Mouse (Mus musculus) lung, embryonic 16.5 days (tissue): ENCODE data around the gene Rnf207. TPM values are rescaled to one million over a fixed set of nuclear protein-coding genes. Genes with fewer than 3 reads are reported as not detected.

Experiments used
- ATAC-seq: fragments of 200-750 bp; cut with Nextera tagmentation; 2 replicates; pipeline ENCODE4 v1.8.0; 2017; ENCODE audit warnings: low read depth, mild to moderate bottlenecking, moderate library complexity
- H3K27ac ChIP-seq: fragments of 300-500 bp; sonication (generic); 2 replicates; pipeline ENCODE4 v1.5.1; 2014; ENCODE audit warnings: mild to moderate bottlenecking, control low read depth, low read length
- H3K27me3 ChIP-seq: fragments of 300-500 bp; sonication (generic); 2 replicates; pipeline ENCODE4 v1.6.1; 2014; ENCODE audit warnings: low read depth, low read length, mixed read lengths; ENCODE audit not compliant: control insufficient read depth, insufficient read depth
- H3K36me3 ChIP-seq: fragments of 300-500 bp; sonication (generic); 2 replicates; pipeline ENCODE4 v1.6.1; 2014; ENCODE audit warnings: low read length; ENCODE audit not compliant: control insufficient read depth, insufficient read depth
- H3K4me1 ChIP-seq: fragments of 300-500 bp; sonication (generic); replicated peaks from 2 replicates; pipeline ENCODE4 v1.6.1; 2014; ENCODE audit warnings: low read length, mixed read lengths; ENCODE audit not compliant: control insufficient read depth, insufficient read depth
- H3K4me2 ChIP-seq: fragments of 300-500 bp; sonication (generic); 2 replicates; pipeline ENCODE4 v1.6.1; 2014; ENCODE audit warnings: low read depth, low read length, control low read depth
- H3K4me3 ChIP-seq: fragments of 300-500 bp; sonication (generic); 2 replicates; pipeline ENCODE4 v1.5.1; 2014; ENCODE audit warnings: mild to moderate bottlenecking, low read length, control low read depth
- H3K9ac ChIP-seq: fragments of 300-500 bp; sonication (generic); 2 replicates; pipeline ENCODE4 v1.6.1; 2014; ENCODE audit warnings: low read length, control low read depth
- H3K9me3 ChIP-seq: fragments of 300-500 bp; sonication (generic); 2 replicates; pipeline ENCODE4 v1.6.1; 2016; ENCODE audit warnings: low read length; ENCODE audit not compliant: control insufficient read depth
- WGBS: fragments of 180-500 bp; shearing (Covaris S2); extraction: QIAGEN DNeasy Blood & Tissue Kit; methylation state at CpG from one replicate; pipeline ENCODE4 v1.1.7; 2014; 5-methylcytosine and 5-hydroxymethylcytosine counted together
- polyA plus RNA-seq: library from polyadenylated mRNA; unstranded; fragments of >200 nt; fragmentation: Nextera tagmentation; extraction: Ambion mirVana; gene quantifications from 2 replicates; pipeline ENCODE4 v1.2.1, GENCODE M21; 2015

Rnf207 gene
- polyA plus RNA-seq, 1 experiment from 2014 or later = 2.5 TPM

- peaks cover 18% of the 10 kb centered on the region for H3K4me1 ChIP-seq
- ATAC-seq = no peak
- H3K27ac ChIP-seq = no peak overlapping the region
- H3K36me3 ChIP-seq = no peaks in the 10 kb centered on the region
- peak overlapping the region; percentile 18; the same call in 1 of the 2 replicates for H3K9ac ChIP-seq
- WGBS = 1% methylated on average over 43 of the region's 43 CpGs
- H3K4me3 ChIP-seq = peak overlapping the region; percentile 31
- no peaks in the 10 kb centered on the region for H3K9me3 ChIP-seq
- H3K27me3 ChIP-seq = peaks cover 70% of the 10 kb centered on the region
- H3K4me2 ChIP-seq = peak overlapping the region; percentile 47
These were observed 3.1 kb downstream of the Rnf207 start for GRCm38 (mm10) chr4:152315498-152316213.

- Histone ChIP-seq H3K4me2 (peak overlapping the region; percentile 62; the same call in 1 of the 2 replicates), H3K4me1 (peaks cover 18% of the 10 kb centered on the region), H3K9ac (no peak overlapping the region), H3K27me3 (peaks cover 70% of the 10 kb centered on the region), H3K4me3 (no peak overlapping the region; the same call in 1 of the 2 replicates), H3K36me3 (no peaks in the 10 kb centered on the region), H3K9me3 (no peaks in the 10 kb centered on the region), H3K27ac (no peak overlapping the region)
- no peak for ATAC-seq
These were observed 4.9 kb downstream of the Rnf207 start for GRCm38 (mm10) chr4:152313934-152314333.

- under 1% methylated on average over 29 of the region's 29 CpGs for WGBS
- ATAC-seq = peak; percentile 65
- H3K9me3 ChIP-seq = no peaks in the 10 kb centered on the region
- H3K27me3 ChIP-seq = peaks cover 67% of the 10 kb centered on the region
- H3K4me3 ChIP-seq = peak overlapping the region; percentile 39
- H3K4me1 ChIP-seq = peaks cover 15% of the 10 kb centered on the region
- no peak overlapping the region for H3K27ac ChIP-seq
- 0 out of 2 replicates have a peak overlapping the region, but pooled peaks have one; percentile 30 for H3K9ac ChIP-seq
- peak overlapping the region; percentile 62 for H3K4me2 ChIP-seq
- no peaks in the 10 kb centered on the region for H3K36me3 ChIP-seq
These were observed 5.6 kb downstream of the Rnf207 start for GRCm38 (mm10) chr4:152313211-152313632.

- Histone ChIP-seq H3K9ac (no peak overlapping the region), H3K36me3 (no peaks in the 10 kb centered on the region), H3K9me3 (no peaks in the 10 kb centered on the region), H3K4me3 (peak overlapping the region; percentile 9; the same call in 1 of the 2 replicates), H3K4me1 (peaks cover 15% of the 10 kb centered on the region), H3K27me3 (peaks cover 59% of the 10 kb centered on the region), H3K4me2 (peak overlapping the region; percentile 22), H3K27ac (no peak overlapping the region)
- ATAC-seq = no peak
- WGBS = 3% methylated on average over 14 of the region's 14 CpGs
These were observed 6.6 kb downstream of the Rnf207 start for GRCm38 (mm10) chr4:152312186-152312585.

GRCm38 (mm10) chr4:152307542-152307941 lies 11.3 kb downstream of the Rnf207 start:
- Histone ChIP-seq H3K36me3 (peaks cover 16% of the 10 kb centered on the region), H3K9me3 (no peaks in the 10 kb centered on the region), H3K27ac (no peak overlapping the region), H3K4me3 (no peak overlapping the region), H3K9ac (no peak overlapping the region), H3K4me2 (no peak overlapping the region), H3K4me1 (no peaks in the 10 kb centered on the region; the same call in 1 of the 2 replicates), H3K27me3 (peaks cover 13% of the 10 kb centered on the region)
- no peak for ATAC-seq
- WGBS = 79% methylated on average over 9 of the region's 9 CpGs

GRCm38 (mm10) chr4:152305991-152306390 lies 12.8 kb downstream of the Rnf207 start:
- Histone ChIP-seq H3K9ac (no peak overlapping the region), H3K27ac (no peak overlapping the region), H3K4me3 (no peak overlapping the region), H3K9me3 (no peaks in the 10 kb centered on the region), H3K27me3 (no peaks in the 10 kb centered on the region), H3K36me3 (peaks cover 16% of the 10 kb centered on the region), H3K4me1 (no peaks in the 10 kb centered on the region), H3K4me2 (no peak overlapping the region)
- ATAC-seq = no peak
- WGBS = 65% methylated on average over 6 of the region's 6 CpGs

GRCm38 (mm10) chr4:152304685-152305084 lies 14.1 kb downstream of the Rnf207 start:
- Histone ChIP-seq H3K9ac (no peak overlapping the region), H3K4me3 (no peak overlapping the region), H3K4me1 (no peaks in the 10 kb centered on the region), H3K9me3 (no peaks in the 10 kb centered on the region), H3K4me2 (no peak overlapping the region), H3K27ac (no peak overlapping the region), H3K36me3 (peaks cover 25% of the 10 kb centered on the region), H3K27me3 (no peaks in the 10 kb centered on the region)
- no peak for ATAC-seq
- 90% methylated on average over 6 of the region's 6 CpGs for WGBS

GRCm38 (mm10) chr4:152303172-152303571 lies 15.6 kb downstream of the Rnf207 start:
- H3K4me2 ChIP-seq = no peak overlapping the region
- no peaks in the 10 kb centered on the region for H3K27me3 ChIP-seq
- H3K36me3 ChIP-seq = peaks cover 27% of the 10 kb centered on the region
- peaks cover 2% of the 10 kb centered on the region for H3K4me1 ChIP-seq
- no peak overlapping the region for H3K4me3 ChIP-seq
- no peak overlapping the region for H3K9ac ChIP-seq
- H3K9me3 ChIP-seq = no peaks in the 10 kb centered on the region
- ATAC-seq = no peak
- H3K27ac ChIP-seq = no peak overlapping the region
- WGBS = 86% methylated on average over 10 of the region's 10 CpGs

GRCm38 (mm10) chr4:152302012-152302411 lies 16.8 kb downstream of the Rnf207 start:
- Histone ChIP-seq H3K27me3 (no peaks in the 10 kb centered on the region), H3K36me3 (peaks cover 27% of the 10 kb centered on the region), H3K4me3 (no peak overlapping the region), H3K9me3 (no peaks in the 10 kb centered on the region), H3K27ac (no peak overlapping the region), H3K4me2 (no peak overlapping the region), H3K4me1 (peaks cover 7% of the 10 kb centered on the region), H3K9ac (no peak overlapping the region)
- 71% methylated on average over 11 of the region's 11 CpGs for WGBS
- ATAC-seq = no peak
